Mouse (Mus musculus) midbrain, embryonic 10.5 days (tissue): Measurements from ENCODE around the gene Gtf2i. TPM values are rescaled to one million over a fixed set of nuclear protein-coding genes. Genes with fewer than 3 reads are reported as not detected.

Source experiments
- DNase-seq: peaks from one replicate; pipeline ENCODE4 v3.0.0-alpha.2; 2017; ENCODE audit warnings: low spot score
- H3K27ac ChIP-seq: fragments of 300-500 bp; sonication (generic); replicated peaks from 2 replicates; pipeline ENCODE4 v1.5.1; 2016; ENCODE audit warnings: mild to moderate bottlenecking
- H3K27me3 ChIP-seq: fragments of 300-500 bp; sonication (generic); 2 replicates; pipeline ENCODE4 v1.6.1; 2016; ENCODE audit warnings: low read depth, mild to moderate bottlenecking; ENCODE audit not compliant: poor library complexity, severe bottlenecking
- H3K36me3 ChIP-seq: fragments of 300-500 bp; sonication (generic); 2 replicates; pipeline ENCODE4 v1.6.1; 2016; ENCODE audit warnings: mild to moderate bottlenecking, moderate library complexity
- H3K4me1 ChIP-seq: fragments of 300-500 bp; sonication (generic); 2 replicates; pipeline ENCODE4 v1.6.1; 2016
- H3K4me3 ChIP-seq: fragments of 300-500 bp; sonication (generic); 2 replicates; pipeline ENCODE4 v1.5.1; 2016; ENCODE audit warnings: mild to moderate bottlenecking, moderate library complexity
- H3K9me3 ChIP-seq: fragments of 300-500 bp; sonication (generic); replicated peaks from 2 replicates; pipeline ENCODE4 v1.6.1; 2016; ENCODE audit warnings: mild to moderate bottlenecking
- WGBS: fragments of 180-500 bp; shearing (Covaris S2); methylation state at CpG from one replicate; pipeline ENCODE4 v1.1.7; 2016; 5-methylcytosine and 5-hydroxymethylcytosine counted together
- polyA plus RNA-seq: library from polyadenylated mRNA; unstranded; fragments of >200 nt; fragmentation: Nextera tagmentation; extraction: Ambion mirVana; gene quantifications from 2 replicates; pipeline ENCODE4 v1.2.1, GENCODE M21; 2016

Gene Gtf2i
- polyA plus RNA-seq, 1 experiment from 2014 or later: 172 TPM

DNA sequence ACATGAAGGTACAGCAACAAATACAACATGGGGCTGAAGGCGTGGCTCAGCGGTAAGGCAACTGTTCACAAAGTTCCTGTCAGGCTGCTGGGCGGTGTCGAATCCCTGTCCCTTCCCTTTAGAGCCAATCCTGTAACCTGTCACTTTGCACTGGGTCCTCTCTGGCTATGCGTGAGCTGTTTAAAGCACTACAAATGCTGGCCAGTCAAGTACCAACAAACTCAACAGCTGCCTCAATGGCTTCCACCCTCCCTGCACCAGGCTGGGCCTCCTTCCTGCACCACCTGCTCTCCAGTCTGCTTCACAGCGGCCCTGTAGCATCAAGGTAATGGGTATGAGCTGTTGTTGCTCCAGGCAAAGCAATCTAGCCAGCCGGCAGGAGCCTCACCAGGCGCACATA is 45.8 kb downstream of the Gtf2i start:
- no peak for DNase-seq
- no peaks in the 10 kb centered on the region for H3K4me1 ChIP-seq
- no peaks in the 10 kb centered on the region for H3K27me3 ChIP-seq
- no peak overlapping the region for H3K27ac ChIP-seq
- H3K36me3 ChIP-seq: peaks cover 100% of the 10 kb centered on the region
- 98% methylated on average over 8 of the region's 8 CpGs for WGBS
- H3K4me3 ChIP-seq: no peak overlapping the region
- no peaks in the 10 kb centered on the region for H3K9me3 ChIP-seq

DNA sequence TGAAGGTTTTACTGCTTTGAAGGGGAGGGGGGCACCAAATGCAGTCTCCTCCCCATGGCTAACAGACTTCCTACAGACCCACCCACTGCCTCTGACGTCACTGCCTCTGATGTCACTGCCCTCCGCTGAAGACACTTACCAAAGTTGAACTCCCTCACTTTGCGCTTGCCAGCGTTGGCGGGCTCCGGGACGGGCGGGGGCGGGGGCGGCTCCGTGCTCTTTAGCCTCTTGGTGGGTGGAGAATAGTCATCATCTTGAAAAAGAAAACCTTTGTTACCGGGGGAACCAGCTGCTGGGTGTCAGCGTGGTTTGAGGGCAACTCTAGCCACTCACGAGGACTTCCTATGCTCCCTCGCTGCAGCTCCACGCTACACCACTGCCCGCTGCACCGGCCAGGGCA is 48.2 kb downstream of the Gtf2i start:
- Histone ChIP-seq H3K36me3 (peaks cover 100% of the 10 kb centered on the region), H3K4me1 (no peaks in the 10 kb centered on the region), H3K27me3 (no peaks in the 10 kb centered on the region), H3K27ac (no peak overlapping the region), H3K4me3 (no peak overlapping the region), H3K9me3 (no peaks in the 10 kb centered on the region)
- WGBS: 92% methylated on average over 18 of the region's 18 CpGs
- DNase-seq: no peak

- Histone ChIP-seq H3K27me3 (no peaks in the 10 kb centered on the region), H3K4me3 (no peak overlapping the region), H3K9me3 (no peaks in the 10 kb centered on the region), H3K36me3 (peaks cover 100% of the 10 kb centered on the region), H3K4me1 (no peaks in the 10 kb centered on the region), H3K27ac (no peak overlapping the region)
- no peak for DNase-seq
- WGBS: 86% methylated on average over 2 of the region's 2 CpGs
Observed at GRCm38 (mm10) chr5:134265890-134266289, 48.7 kb downstream of the Gtf2i start.

GRCm38 (mm10) chr5:134260001-134260636 is 54.4 kb downstream of the Gtf2i start:
- Histone ChIP-seq H3K36me3 (peaks cover 98% of the 10 kb centered on the region), H3K4me3 (no peak overlapping the region), H3K27me3 (no peaks in the 10 kb centered on the region), H3K27ac (no peak overlapping the region), H3K9me3 (no peaks in the 10 kb centered on the region), H3K4me1 (no peaks in the 10 kb centered on the region)
- DNase-seq: no peak
- 91% methylated on average over 9 of the region's 9 CpGs for WGBS

DNA sequence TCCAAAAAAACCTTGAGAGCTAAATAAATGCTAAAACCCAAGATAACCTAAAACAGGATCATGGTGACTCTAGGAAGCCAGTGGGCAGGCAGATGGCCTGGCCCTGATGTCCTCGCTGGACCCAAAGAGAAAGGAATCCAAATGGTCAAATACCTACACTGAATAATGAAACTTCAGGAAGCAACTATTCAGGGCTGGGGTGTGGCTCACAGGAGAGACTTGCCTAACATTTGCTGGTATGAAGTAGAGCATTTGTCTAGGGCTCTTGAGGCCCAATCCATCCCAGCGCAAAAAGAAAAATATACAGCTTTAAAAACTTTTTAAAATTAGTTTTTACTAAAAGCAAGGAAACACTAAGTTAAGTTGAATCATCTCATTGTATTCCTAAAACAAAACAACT is 55.6 kb downstream of the Gtf2i start:
- DNase-seq: no peak
- Histone ChIP-seq H3K4me1 (no peaks in the 10 kb centered on the region), H3K9me3 (no peaks in the 10 kb centered on the region), H3K36me3 (peaks cover 98% of the 10 kb centered on the region), H3K27me3 (no peaks in the 10 kb centered on the region), H3K4me3 (no peak overlapping the region), H3K27ac (no peak overlapping the region)
- 99% methylated on average over 2 of the region's 2 CpGs for WGBS

DNA sequence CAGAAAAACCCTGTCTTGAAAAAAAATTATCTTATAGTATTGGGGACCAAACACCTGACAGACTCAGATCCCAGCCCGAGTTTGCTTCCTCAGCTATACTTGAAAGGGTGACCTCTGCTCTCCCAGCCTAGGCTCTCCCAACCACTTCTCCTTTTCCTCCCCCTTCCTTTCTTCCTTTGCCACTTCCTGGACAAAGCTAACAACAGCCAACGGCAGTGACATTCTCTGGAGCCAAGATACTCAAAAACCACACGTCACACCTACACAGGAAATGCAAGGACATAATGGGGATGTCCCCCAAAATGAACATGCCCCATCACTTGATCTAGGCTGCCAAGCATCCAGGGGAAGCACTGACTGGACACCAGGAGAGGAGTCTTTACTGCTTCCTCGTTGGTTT is 56.2 kb downstream of the Gtf2i start:
- H3K27me3 ChIP-seq: no peaks in the 10 kb centered on the region
- H3K27ac ChIP-seq: no peak overlapping the region
- peaks cover 98% of the 10 kb centered on the region for H3K36me3 ChIP-seq
- 87% methylated on average over 4 of the region's 4 CpGs for WGBS
- no peak overlapping the region for H3K4me3 ChIP-seq
- H3K4me1 ChIP-seq: no peaks in the 10 kb centered on the region
- DNase-seq: no peak
- H3K9me3 ChIP-seq: no peaks in the 10 kb centered on the region

DNA sequence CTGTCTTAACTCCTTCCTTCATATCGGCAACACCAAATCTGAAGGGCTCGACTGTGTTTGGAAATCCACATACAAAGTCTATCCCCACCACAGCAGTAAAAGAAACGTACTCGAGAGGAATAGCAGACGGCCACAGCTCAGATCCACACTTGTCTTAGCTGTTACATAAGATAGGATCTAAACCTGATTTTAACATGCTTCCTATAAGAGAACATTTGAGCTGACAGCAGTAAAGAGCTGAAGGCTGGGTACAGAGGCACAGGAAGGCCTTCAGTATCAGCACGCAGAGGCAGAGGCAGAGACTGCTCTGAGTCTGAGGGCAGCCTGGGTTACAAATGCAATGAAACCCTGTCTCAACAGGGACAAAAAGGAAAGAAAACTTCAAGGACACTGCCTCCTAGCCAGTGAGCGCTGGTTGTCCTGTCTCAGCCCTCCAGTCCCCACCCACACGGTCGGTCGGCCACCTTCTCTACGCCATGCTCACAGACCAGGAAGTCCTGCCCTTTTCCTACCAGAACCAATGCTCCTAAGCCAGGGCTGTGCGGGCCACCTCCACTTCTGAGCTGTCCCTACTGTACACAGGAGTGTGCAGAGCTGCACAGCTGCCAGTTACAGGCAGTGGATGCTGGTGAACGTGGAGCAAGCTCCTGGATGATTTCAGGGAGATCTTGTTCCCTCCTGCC is 57.1 kb downstream of the Gtf2i start:
- no peaks in the 10 kb centered on the region for H3K9me3 ChIP-seq
- 94% methylated on average over 13 of the region's 13 CpGs for WGBS
- no peaks in the 10 kb centered on the region for H3K27me3 ChIP-seq
- H3K36me3 ChIP-seq: peaks cover 98% of the 10 kb centered on the region
- no peak overlapping the region for H3K4me3 ChIP-seq
- no peaks in the 10 kb centered on the region for H3K4me1 ChIP-seq
- no peak overlapping the region for H3K27ac ChIP-seq
- no peak for DNase-seq

DNA sequence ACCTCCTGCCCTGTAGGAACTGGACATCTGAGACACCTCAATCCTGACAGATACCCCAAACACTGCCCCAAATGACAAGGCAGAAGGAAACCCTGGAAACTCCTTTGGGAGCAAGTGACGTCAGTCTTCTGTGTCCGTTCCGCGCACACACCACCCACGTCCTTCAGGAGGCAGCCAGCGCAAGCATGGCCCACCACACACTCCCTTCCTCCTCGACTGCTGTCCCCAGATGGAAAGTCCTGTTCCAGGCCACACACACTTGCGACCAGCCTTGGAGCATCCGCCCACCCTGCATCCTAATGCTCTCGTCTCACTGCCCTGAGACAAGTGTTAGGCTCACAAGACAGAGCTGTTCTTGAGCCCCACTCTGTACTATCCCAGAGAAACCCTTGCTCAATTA is 59.3 kb downstream of the Gtf2i start:
- Histone ChIP-seq H3K36me3 (peaks cover 98% of the 10 kb centered on the region), H3K4me1 (no peaks in the 10 kb centered on the region), H3K4me3 (no peak overlapping the region), H3K9me3 (no peaks in the 10 kb centered on the region), H3K27ac (no peak overlapping the region), H3K27me3 (no peaks in the 10 kb centered on the region)
- DNase-seq: no peak
- 95% methylated on average over 10 of the region's 10 CpGs for WGBS

DNA sequence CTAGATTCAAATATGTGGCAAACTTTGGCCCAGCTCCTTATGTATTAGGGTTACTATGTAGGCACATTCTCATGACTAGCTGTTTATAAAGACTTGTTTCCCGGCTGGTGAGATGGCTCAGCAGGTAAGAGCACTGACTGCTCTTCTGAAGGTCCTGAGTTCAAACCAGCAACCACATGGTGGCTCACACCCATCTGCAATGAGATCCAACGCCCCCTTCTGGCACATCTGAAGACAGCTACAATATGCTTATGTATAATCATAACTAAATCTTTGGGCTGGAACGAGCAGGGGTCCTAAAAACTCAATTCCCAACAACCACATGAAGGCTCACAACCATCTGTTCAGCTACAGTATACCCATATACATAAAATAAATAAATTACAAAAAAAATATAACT is 60.8 kb downstream of the Gtf2i start:
- no peaks in the 10 kb centered on the region for H3K27me3 ChIP-seq
- H3K4me3 ChIP-seq: no peak overlapping the region
- H3K4me1 ChIP-seq: no peaks in the 10 kb centered on the region
- H3K9me3 ChIP-seq: no peaks in the 10 kb centered on the region
- WGBS: 85% methylated on average over 3 of the region's 3 CpGs
- no peak for DNase-seq
- H3K36me3 ChIP-seq: peaks cover 98% of the 10 kb centered on the region
- no peak overlapping the region for H3K27ac ChIP-seq

GRCm38 (mm10) chr5:134251083-134251482 is 63.5 kb downstream of the Gtf2i start:
- no peaks in the 10 kb centered on the region for H3K27me3 ChIP-seq
- H3K9me3 ChIP-seq: no peaks in the 10 kb centered on the region
- peaks cover 99% of the 10 kb centered on the region for H3K36me3 ChIP-seq
- H3K4me1 ChIP-seq: no peaks in the 10 kb centered on the region
- WGBS: 97% methylated on average over 4 of the region's 4 CpGs
- H3K4me3 ChIP-seq: no peak overlapping the region
- H3K27ac ChIP-seq: no peak overlapping the region
- no peak for DNase-seq

GRCm38 (mm10) chr5:134250601-134251000 is 64.0 kb downstream of the Gtf2i start:
- no peak overlapping the region for H3K4me3 ChIP-seq
- H3K27ac ChIP-seq: no peak overlapping the region
- no peak for DNase-seq
- H3K4me1 ChIP-seq: no peaks in the 10 kb centered on the region
- no peaks in the 10 kb centered on the region for H3K9me3 ChIP-seq
- H3K27me3 ChIP-seq: no peaks in the 10 kb centered on the region
- H3K36me3 ChIP-seq: peaks cover 99% of the 10 kb centered on the region
- WGBS: 97% methylated on average over 3 of the region's 3 CpGs

GRCm38 (mm10) chr5:134249245-134249649 is 65.3 kb downstream of the Gtf2i start:
- H3K27ac ChIP-seq: no peak overlapping the region
- H3K4me3 ChIP-seq: no peak overlapping the region
- no peaks in the 10 kb centered on the region for H3K4me1 ChIP-seq
- no peak for DNase-seq
- peaks cover 99% of the 10 kb centered on the region for H3K36me3 ChIP-seq
- H3K27me3 ChIP-seq: no peaks in the 10 kb centered on the region
- H3K9me3 ChIP-seq: no peaks in the 10 kb centered on the region
- WGBS: 96% methylated on average over 8 of the region's 8 CpGs

DNA sequence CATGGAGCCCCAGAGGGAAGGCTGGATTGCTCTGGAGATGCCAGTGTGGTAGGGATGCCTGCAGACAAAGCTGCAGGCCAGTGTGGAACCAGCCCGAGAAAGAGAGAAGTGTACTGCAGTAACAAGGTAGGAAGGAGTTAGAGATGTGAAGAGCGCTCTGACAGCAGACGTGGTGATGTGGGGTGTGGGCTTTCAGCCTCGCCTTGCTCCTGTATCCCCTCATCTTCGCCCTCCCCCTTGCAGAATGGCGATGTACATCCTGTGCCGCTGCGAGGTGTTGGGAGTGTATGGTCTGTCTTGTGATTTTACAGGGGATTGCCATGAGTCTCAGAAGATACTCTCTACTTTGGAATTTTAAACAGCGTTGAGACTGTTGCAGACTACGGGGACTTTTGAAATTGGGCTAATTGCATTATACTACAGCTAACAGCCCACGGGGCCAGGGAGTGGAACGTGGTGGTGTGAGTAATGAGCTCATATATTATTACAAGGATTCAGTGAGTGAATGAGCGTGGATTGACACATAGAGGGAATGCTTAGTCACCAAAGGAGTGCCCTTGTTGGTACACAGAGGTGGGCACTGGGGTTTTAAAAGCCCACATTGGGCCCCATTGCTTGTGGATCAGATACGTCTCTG is 65.8 kb downstream of the Gtf2i start:
- Histone ChIP-seq H3K4me3 (no peak overlapping the region), H3K27ac (no peak overlapping the region), H3K36me3 (peaks cover 99% of the 10 kb centered on the region), H3K27me3 (no peaks in the 10 kb centered on the region), H3K9me3 (no peaks in the 10 kb centered on the region), H3K4me1 (no peaks in the 10 kb centered on the region)
- WGBS: 96% methylated on average over 14 of the region's 14 CpGs
- no peak for DNase-seq
